Mouse (Mus musculus) limb, embryonic 15.5 days (tissue): ENCODE results near the gene Cnnm3. TPM values are rescaled to one million over a fixed set of nuclear protein-coding genes. Genes with fewer than 3 reads are reported as not detected.

Source experiments
- ATAC-seq: fragments of 200-750 bp; cut with Nextera tagmentation; 2 replicates; pipeline ENCODE4 v1.8.0; 2017; ENCODE audit warnings: low read depth, moderate TSS enrichment; ENCODE audit not compliant: insufficient number of reproducible peaks, low FRiP score, low TSS enrichment
- H3K27ac ChIP-seq: fragments of 300-500 bp; sonication (generic); 2 replicates; pipeline ENCODE4 v1.5.1; 2015; ENCODE audit warnings: moderate library complexity, mild to moderate bottlenecking, inconsistent platforms
- H3K27me3 ChIP-seq: fragments of 300-500 bp; sonication (generic); 2 replicates; pipeline ENCODE4 v1.6.1; 2015; ENCODE audit warnings: inconsistent platforms
- H3K36me3 ChIP-seq: fragments of 300-500 bp; sonication (generic); 2 replicates; pipeline ENCODE4 v1.6.1; 2015; ENCODE audit warnings: inconsistent platforms
- H3K4me1 ChIP-seq: fragments of 300-500 bp; sonication (generic); 2 replicates; pipeline ENCODE4 v1.6.1; 2015; ENCODE audit warnings: inconsistent platforms
- H3K4me2 ChIP-seq: fragments of 300-500 bp; sonication (generic); 2 replicates; pipeline ENCODE4 v1.6.1; 2015; ENCODE audit warnings: mild to moderate bottlenecking, inconsistent platforms
- H3K4me3 ChIP-seq: fragments of 300-500 bp; sonication (generic); 2 replicates; pipeline ENCODE4 v1.5.1; 2015; ENCODE audit warnings: mild to moderate bottlenecking, inconsistent platforms
- H3K9ac ChIP-seq: fragments of 300-500 bp; sonication (generic); 2 replicates; pipeline ENCODE4 v1.6.1; 2015; ENCODE audit warnings: inconsistent platforms
- H3K9me3 ChIP-seq: fragments of 300-500 bp; sonication (generic); 2 replicates; pipeline ENCODE4 v1.6.1; 2016; ENCODE audit warnings: inconsistent platforms
- WGBS: fragments of 180-500 bp; shearing (Covaris S2); methylation state at CpG from one replicate; pipeline ENCODE4 v1.1.7; 2015; 5-methylcytosine and 5-hydroxymethylcytosine counted together
- polyA plus RNA-seq: library from polyadenylated mRNA; unstranded; fragments of >200 nt; fragmentation: Nextera tagmentation; extraction: Ambion mirVana; gene quantifications from 2 replicates; pipeline ENCODE4 v1.2.1, GENCODE M21; 2015

Cnnm3 gene
- polyA plus RNA-seq, 1 experiment from 2014 or later: 3.2 TPM

GRCm38 (mm10) chr1:36562388-36562787 lies 50.7 kb downstream of the Cnnm3 start:
- Histone ChIP-seq H3K4me3 (no peak overlapping the region), H3K27me3 (no peaks in the 10 kb centered on the region)
- 65% methylated on average over 4 of the region's 4 CpGs for WGBS

DNA sequence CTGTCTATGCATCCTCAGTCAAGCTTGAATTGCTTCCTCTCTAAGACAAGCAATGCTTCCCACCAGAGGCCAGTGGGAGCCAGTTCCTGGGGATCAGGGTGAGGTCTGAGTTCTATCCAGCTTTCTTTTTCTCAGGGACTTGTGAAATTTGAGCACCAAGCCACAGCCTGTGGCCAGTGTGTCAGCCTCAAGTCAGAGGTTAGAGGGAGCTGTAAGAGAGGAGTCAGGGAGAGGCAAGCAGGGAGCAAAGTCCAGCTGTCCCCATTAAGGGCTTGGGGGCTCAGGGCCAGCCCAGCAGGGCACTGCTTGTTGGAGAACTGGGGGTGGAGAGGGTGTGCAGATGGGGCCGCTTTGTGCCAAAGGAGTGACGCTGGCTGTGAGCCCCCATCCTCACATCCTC lies 51.5 kb downstream of the Cnnm3 start:
- peaks cover 45% of the 10 kb centered on the region for H3K4me1 ChIP-seq
- 71% methylated on average over 2 of the region's 2 CpGs for WGBS
- no peaks in the 10 kb centered on the region for H3K36me3 ChIP-seq
- no peaks in the 10 kb centered on the region for H3K9me3 ChIP-seq
- H3K27me3 ChIP-seq: no peaks in the 10 kb centered on the region
- H3K4me2 ChIP-seq: no peak overlapping the region
- H3K4me3 ChIP-seq: no peak overlapping the region
- H3K27ac ChIP-seq: no peak overlapping the region
- no peak for ATAC-seq
- H3K9ac ChIP-seq: no peak overlapping the region

More at GRCm38 (mm10) chr1:36562388-36562787, 50.7 kb downstream of the Cnnm3 start:
- Histone ChIP-seq H3K9ac (no peak overlapping the region), H3K4me1 (peaks cover 41% of the 10 kb centered on the region), H3K9me3 (no peaks in the 10 kb centered on the region), H3K27ac (no peak overlapping the region), H3K4me2 (no peak overlapping the region), H3K36me3 (no peaks in the 10 kb centered on the region)
- ATAC-seq: no peak

- no peaks in the 10 kb centered on the region for H3K36me3 ChIP-seq
- peaks cover 46% of the 10 kb centered on the region for H3K4me1 ChIP-seq
- ATAC-seq: no peak
- H3K4me3 ChIP-seq: no peak overlapping the region
- no peak overlapping the region for H3K4me2 ChIP-seq
- 58% methylated on average over 4 of the region's 4 CpGs for WGBS
- H3K9me3 ChIP-seq: no peaks in the 10 kb centered on the region
- H3K9ac ChIP-seq: no peak overlapping the region
- H3K27me3 ChIP-seq: no peaks in the 10 kb centered on the region
- no peak overlapping the region for H3K27ac ChIP-seq
Measured at GRCm38 (mm10) chr1:36563632-36564031, 52.0 kb downstream of the Cnnm3 start.

DNA sequence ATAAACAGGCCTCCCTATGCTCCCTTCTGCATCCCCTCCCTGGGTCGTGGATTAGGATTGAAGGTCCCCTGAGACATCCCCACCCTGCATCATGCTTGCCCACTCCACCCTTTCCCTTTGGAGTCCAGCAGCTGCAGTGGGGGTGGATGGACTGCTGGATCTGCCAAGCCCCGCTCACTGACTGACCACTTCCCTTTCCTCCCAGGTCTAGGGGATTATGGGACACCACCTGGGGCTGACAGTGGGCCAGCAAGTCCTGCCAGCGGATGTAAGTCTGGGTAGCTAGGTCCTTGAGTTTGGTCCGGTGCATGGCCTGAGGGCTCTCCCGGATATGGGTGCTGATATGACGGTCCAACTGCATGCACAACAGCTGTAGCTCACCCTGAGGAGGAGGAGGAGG lies 52.4 kb downstream of the Cnnm3 start:
- H3K27me3 ChIP-seq: no peaks in the 10 kb centered on the region
- no peak overlapping the region for H3K27ac ChIP-seq
- H3K4me3 ChIP-seq: no peak overlapping the region
- no peak for ATAC-seq
- H3K4me2 ChIP-seq: no peak overlapping the region
- WGBS: 68% methylated on average over 6 of the region's 6 CpGs
- H3K36me3 ChIP-seq: no peaks in the 10 kb centered on the region
- peaks cover 45% of the 10 kb centered on the region for H3K4me1 ChIP-seq
- no peaks in the 10 kb centered on the region for H3K9me3 ChIP-seq
- H3K9ac ChIP-seq: no peak overlapping the region

DNA sequence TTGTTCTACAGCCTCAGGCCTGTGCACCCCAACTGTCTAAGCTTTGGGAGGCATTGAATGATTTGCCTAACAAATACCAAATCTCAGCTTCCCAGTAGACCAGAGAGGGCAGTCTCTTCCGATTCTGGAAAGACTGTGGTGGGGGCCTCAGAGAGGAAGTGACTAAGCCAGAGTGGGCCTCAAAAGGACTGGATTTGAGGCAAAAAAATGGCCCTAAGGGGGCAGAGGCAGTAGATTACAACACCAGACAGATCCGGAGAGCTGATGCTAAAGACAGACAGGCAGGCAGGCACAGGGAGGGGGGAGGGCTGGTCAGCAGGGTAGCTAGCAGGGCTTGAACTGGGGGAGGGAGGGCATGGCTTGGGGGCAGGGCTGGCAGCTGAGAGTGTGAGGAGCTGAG lies 54.8 kb downstream of the Cnnm3 start:
- peaks cover 47% of the 10 kb centered on the region for H3K4me1 ChIP-seq
- WGBS: 10% methylated on average over 2 of the region's 2 CpGs
- H3K36me3 ChIP-seq: no peaks in the 10 kb centered on the region

GRCm38 (mm10) chr1:36567818-36568603 lies 56.3 kb downstream of the Cnnm3 start:
- WGBS: 50% methylated on average over 21 of the region's 21 CpGs
- Histone ChIP-seq H3K36me3 (no peaks in the 10 kb centered on the region), H3K9me3 (no peaks in the 10 kb centered on the region), H3K4me3 (no peak overlapping the region), H3K9ac (no peak overlapping the region), H3K4me1 (peaks cover 49% of the 10 kb centered on the region), H3K27me3 (no peaks in the 10 kb centered on the region), H3K27ac (no peak overlapping the region), H3K4me2 (no peak overlapping the region)
- no peak for ATAC-seq

More for the DNA sequence above, 54.8 kb downstream of the Cnnm3 start:
- no peak overlapping the region for H3K4me2 ChIP-seq
- H3K27me3 ChIP-seq: no peaks in the 10 kb centered on the region
- no peak for ATAC-seq
- H3K4me3 ChIP-seq: no peak overlapping the region
- H3K9me3 ChIP-seq: no peaks in the 10 kb centered on the region
- no peak overlapping the region for H3K9ac ChIP-seq
- H3K27ac ChIP-seq: no peak overlapping the region

DNA sequence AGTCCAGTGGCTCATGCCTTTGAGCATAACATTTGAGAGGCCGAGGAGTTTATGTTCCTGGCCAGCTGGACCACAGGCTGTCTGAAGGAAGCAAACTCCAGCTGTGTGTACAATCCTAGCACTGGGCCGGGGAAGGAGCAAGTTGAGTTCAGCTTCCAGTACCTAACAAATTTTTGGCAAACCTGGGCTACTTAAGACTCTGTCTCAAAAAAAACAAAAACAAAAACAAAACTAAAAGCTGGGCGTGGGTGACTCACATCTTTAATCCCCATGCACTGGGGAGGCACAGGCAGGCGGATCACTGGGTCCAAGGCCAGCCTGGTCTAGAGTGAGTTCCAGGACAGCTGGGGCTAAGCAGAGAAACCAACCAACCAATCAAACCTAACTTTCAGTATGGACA lies 57.1 kb downstream of the Cnnm3 start:
- H3K4me1 ChIP-seq: peaks cover 51% of the 10 kb centered on the region

DNA sequence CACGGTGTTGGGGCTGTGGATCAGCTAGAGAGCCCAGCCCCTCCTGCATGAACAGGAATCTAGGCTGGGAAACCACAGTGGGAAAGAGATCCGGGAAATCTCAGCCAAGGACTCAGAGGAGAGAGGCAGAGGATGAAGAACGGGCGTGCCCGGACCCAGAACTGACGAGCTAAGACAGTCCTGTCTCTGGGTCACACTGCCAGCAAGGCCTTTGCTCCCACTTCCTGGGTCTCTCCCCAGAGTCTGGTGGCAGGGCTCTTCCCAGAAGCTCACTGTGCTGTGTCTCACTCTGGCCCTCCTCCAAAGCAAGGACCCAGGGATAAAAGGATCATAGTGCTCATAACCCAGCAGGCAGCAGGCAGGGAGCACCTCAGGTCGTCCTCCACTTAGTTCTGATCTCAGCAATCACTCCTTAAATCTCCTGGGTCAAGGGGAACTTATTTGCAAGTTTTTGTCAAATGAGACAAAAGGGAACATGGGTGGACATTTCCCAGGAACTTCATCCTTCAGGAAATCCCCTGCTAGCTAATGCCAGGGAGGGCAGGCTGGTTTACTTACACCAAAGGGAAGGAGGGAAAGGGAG lies 58.1 kb downstream of the Cnnm3 start:
- Histone ChIP-seq H3K4me3 (no peak overlapping the region), H3K9ac (no peak overlapping the region), H3K9me3 (no peaks in the 10 kb centered on the region), H3K4me1 (peaks cover 57% of the 10 kb centered on the region), H3K36me3 (no peaks in the 10 kb centered on the region), H3K4me2 (no peak overlapping the region), H3K27ac (no peak overlapping the region; the same call in 1 of the 2 replicates), H3K27me3 (no peaks in the 10 kb centered on the region)
- no peak for ATAC-seq
- WGBS: 48% methylated on average over 7 of the region's 7 CpGs

More for the DNA sequence above, 57.1 kb downstream of the Cnnm3 start:
- H3K27ac ChIP-seq: no peak overlapping the region
- no peak for ATAC-seq
- no peak overlapping the region for H3K9ac ChIP-seq
- H3K4me3 ChIP-seq: no peak overlapping the region
- H3K4me2 ChIP-seq: no peak overlapping the region
- H3K27me3 ChIP-seq: no peaks in the 10 kb centered on the region
- no peaks in the 10 kb centered on the region for H3K36me3 ChIP-seq
- WGBS: 62% methylated on average over 4 of the region's 4 CpGs
- no peaks in the 10 kb centered on the region for H3K9me3 ChIP-seq

GRCm38 (mm10) chr1:36570320-36570719 lies 58.7 kb downstream of the Cnnm3 start:
- peaks cover 60% of the 10 kb centered on the region for H3K4me1 ChIP-seq
- WGBS: 82% methylated on average over 5 of the region's 5 CpGs
- no peaks in the 10 kb centered on the region for H3K36me3 ChIP-seq
- H3K4me3 ChIP-seq: no peak overlapping the region
- H3K27ac ChIP-seq: no peak overlapping the region
- H3K9ac ChIP-seq: no peak overlapping the region
- H3K9me3 ChIP-seq: no peaks in the 10 kb centered on the region
- ATAC-seq: no peak
- H3K27me3 ChIP-seq: no peaks in the 10 kb centered on the region
- no peak overlapping the region for H3K4me2 ChIP-seq

GRCm38 (mm10) chr1:36571627-36572026 lies 60.0 kb downstream of the Cnnm3 start:
- no peak overlapping the region for H3K27ac ChIP-seq
- no peaks in the 10 kb centered on the region for H3K9me3 ChIP-seq
- H3K27me3 ChIP-seq: no peaks in the 10 kb centered on the region
- H3K9ac ChIP-seq: no peak overlapping the region
- H3K4me1 ChIP-seq: peaks cover 61% of the 10 kb centered on the region
- no peak overlapping the region for H3K4me2 ChIP-seq
- WGBS: 47% methylated on average over 6 of the region's 6 CpGs
- ATAC-seq: no peak
- no peak overlapping the region for H3K4me3 ChIP-seq
- no peaks in the 10 kb centered on the region for H3K36me3 ChIP-seq

GRCm38 (mm10) chr1:36572140-36572700 lies 60.6 kb downstream of the Cnnm3 start:
- Histone ChIP-seq H3K4me3 (no peak overlapping the region), H3K27me3 (no peaks in the 10 kb centered on the region), H3K27ac (no peak overlapping the region), H3K36me3 (no peaks in the 10 kb centered on the region), H3K4me1 (peaks cover 65% of the 10 kb centered on the region), H3K9ac (no peak overlapping the region), H3K4me2 (no peak overlapping the region), H3K9me3 (no peaks in the 10 kb centered on the region)
- 63% methylated on average over 2 of the region's 2 CpGs for WGBS
- ATAC-seq: no peak

DNA sequence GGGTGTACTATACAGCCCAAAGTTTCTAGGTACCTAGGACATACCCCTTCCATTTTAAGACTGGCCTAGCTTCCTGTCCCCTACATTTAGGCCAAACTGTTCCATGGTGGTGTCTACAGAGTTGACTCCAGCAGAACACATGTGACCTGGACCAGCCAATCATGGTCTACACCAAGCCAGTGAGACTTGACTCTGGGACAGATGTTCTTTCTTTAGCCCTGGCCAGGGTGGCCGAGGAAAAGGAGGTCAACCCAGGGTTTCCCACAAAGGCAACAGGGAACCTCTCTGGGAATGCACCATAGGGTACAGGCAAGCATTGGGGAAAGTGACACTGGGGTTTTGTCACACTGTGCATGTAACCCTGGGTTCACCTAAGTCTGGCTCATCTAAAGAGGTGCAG lies 61.0 kb downstream of the Cnnm3 start:
- 57% methylated on average over 1 of the region's 1 CpGs for WGBS
- H3K4me2 ChIP-seq: no peak overlapping the region
- no peak overlapping the region for H3K9ac ChIP-seq
- H3K36me3 ChIP-seq: no peaks in the 10 kb centered on the region
- H3K27me3 ChIP-seq: no peaks in the 10 kb centered on the region
- H3K4me3 ChIP-seq: no peak overlapping the region
- no peak overlapping the region for H3K27ac ChIP-seq
- ATAC-seq: no peak
- peaks cover 68% of the 10 kb centered on the region for H3K4me1 ChIP-seq
- H3K9me3 ChIP-seq: no peaks in the 10 kb centered on the region
